Mouse (Mus musculus): ENCODE results near the gene Amigo1. TPM values are rescaled to one million over a fixed set of nuclear protein-coding genes. Genes with fewer than 3 reads are reported as not detected.
"Not testable (repeated sequence)": the region's sequence is repeated elsewhere in the genome, so short reads cannot be mapped to it uniquely, and the experiment has no call there.

The Amigo1 gene
- total RNA-seq, 4 experiments from 2014 or later, result 61.9 to 71.8 (median 68.3) TPM

DNA sequence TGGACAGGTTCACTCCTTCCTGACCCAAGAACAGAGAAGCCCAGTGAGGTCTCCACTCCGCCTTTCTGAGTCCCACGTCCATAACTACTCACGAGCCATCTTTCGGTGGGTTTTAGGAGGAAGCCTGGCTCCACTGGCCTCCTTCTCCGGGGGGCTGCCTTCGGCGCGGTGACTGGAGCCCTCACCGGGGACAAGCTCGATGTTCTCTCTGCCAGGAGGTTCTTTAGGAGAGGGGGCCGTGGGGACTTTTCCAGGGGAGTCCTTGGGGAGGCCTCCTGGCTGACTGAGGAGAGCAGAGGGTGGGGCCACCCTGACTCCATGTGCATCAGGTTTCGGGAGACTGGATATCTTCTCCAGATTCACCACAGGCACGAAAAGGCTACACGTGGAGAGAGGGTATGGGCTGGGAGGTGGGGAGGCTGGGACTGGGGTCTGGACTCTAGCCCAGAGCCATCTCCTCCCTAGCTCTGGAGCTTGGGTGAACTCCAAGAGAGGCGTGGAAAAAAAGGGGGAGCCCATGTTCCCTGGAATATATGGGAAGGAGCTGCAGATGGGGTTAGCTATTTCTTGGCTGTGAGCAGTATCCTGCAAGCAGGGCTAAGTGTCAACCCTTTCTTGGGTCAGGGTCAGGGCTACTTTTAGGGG, 20.7 kb downstream of the Amigo1 start:
- peak in 1 of 2 experiments; percentile 17 for DNase-seq (ENCODE audit: low spot score in 2 of 2)

DNA sequence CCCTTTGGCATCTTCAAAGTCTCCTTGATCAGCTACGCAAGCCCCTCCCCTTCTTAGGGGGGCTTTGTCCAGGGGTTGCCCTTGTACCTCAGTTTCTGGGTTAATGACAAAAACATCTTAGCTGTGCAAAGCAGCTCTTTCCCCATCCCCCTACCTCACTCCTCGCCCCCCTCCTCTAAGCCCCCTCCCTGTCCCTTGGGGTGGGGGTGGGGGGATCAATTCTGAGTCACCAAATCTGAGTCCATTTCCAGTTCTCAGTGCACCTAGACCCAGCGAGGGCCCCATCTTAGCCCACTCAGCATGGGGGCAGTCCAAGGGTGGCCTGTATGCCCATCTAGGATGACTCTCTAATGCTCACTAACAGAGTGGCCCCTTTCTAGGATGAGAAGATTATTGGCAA, 22.9 kb downstream of the Amigo1 start:
- no peak for DNase-seq (ENCODE audit: low spot score in 2 of 2)

GRCm38 (mm10) chr3:108209536-108209935, 23.4 kb downstream of the Amigo1 start:
- peak in 1 of 2 experiments; percentile 14 for DNase-seq (ENCODE audit: low spot score in 2 of 2)

- peak; percentile 94 for DNase-seq (ENCODE audit: low spot score in 2 of 2)
These were observed 24.0 kb downstream of the Amigo1 start for GRCm38 (mm10) chr3:108209946-108210770.

GRCm38 (mm10) chr3:108210771-108211139, 24.6 kb downstream of the Amigo1 start, which contains the start of gene Atxn7l2:
TSS of gene Atxn7l2 (minus strand) at chr3:108210934.
- DNase-seq (ENCODE audit: low spot score in 2 of 2), result no peak

- peak in 1 of 2 experiments; percentile 44 for DNase-seq (ENCODE audit: low spot score in 2 of 2)
These were observed 25.7 kb downstream of the Amigo1 start for GRCm38 (mm10) chr3:108211845-108212244.

- no peak for DNase-seq (ENCODE audit: low spot score in 2 of 2)
These were observed 26.3 kb downstream of the Amigo1 start for GRCm38 (mm10) chr3:108212406-108212805.

DNA sequence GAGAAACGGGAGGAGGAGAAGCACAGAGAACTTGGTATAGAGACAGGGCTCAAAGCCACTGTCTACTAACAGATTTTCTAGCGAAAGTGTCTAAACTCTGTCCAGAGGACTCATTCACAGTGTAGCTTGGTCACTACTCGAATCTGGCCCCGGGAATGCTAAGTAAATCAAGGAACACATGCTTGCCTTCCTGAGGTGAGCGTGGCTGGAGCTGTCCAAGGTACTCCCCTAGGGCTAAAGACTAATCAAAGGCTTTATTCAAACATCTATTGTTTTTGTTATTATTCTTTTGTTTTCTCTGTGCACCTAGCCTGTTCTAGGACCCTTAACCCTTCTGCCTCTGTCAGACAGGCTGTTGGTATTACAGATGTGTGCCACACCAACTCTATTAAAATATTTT, 28.6 kb downstream of the Amigo1 start:
- DNase-seq (ENCODE audit: low spot score in 2 of 2), result no peak

DNA sequence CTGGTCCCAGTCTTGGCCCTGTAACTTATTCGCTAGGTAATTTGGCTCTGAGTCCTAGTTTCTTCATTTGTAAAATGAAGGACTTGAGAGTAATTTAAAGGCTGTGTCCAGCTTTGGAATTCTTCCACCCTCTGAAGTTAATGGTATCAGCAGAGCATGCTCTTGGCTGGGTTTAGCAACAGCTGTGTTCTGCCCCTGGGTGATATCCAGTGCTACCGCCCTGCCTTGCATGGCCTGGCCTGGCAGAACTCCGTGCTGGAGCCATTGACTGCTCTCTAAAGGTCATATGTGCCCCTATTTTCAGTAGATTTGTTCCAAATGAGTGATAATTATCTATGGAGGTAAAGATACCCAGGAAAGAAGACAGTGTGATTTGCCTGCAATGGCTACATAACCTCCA, 34.5 kb downstream of the Amigo1 start:
- no peak for DNase-seq (ENCODE audit: low spot score in 2 of 2)

- DNase-seq (ENCODE audit: low spot score in 2 of 2), result no peak
These were observed 39.8 kb downstream of the Amigo1 start for GRCm38 (mm10) chr3:108225711-108226557.

GRCm38 (mm10) chr3:108226558-108227350, 40.6 kb downstream of the Amigo1 start, which contains the start of gene Sypl2:
TSS of gene Sypl2 (minus strand) at chr3:108226648.
- DNase-seq (ENCODE audit: low spot score in 2 of 2), result no peak

DNA sequence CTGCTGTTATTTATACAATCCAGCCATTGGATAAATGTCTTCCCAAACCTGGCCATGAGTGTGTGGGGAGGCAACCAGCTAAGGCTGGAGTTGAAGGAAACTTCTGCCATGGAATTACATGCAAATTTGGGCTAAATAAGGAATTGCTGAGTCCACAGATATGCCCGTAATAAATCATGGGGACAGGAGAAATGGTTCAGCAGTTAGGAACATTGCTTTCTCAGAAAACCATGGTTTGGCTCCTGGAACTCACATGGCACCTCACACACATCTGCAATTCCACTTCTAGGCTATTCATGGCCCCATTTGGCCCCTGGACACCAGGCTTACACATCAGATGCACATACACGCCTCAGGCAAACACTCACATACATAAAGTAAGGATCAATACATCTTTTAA, 41.4 kb downstream of the Amigo1 start:
- no peak for DNase-seq (ENCODE audit: low spot score in 2 of 2)

DNA sequence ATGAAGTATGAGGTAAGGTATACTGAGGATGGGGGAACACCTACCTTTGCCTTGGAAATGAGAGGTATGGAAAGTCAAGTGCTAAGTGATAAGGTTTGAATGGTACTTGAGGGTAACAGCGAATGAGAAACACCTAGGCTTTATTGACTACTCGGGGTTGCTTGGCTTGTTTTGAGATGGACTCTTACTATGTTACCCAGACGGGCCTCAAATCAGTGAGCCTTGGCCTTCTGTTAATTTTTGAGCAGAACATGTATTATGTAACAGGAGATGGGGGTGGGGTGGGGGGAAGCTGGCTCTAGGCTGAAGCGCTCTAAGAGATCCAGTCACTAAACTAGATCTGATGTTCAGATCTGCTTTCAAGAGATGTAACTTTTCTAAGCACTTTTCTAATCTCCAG, 45.5 kb downstream of the Amigo1 start:
- no peak for DNase-seq (ENCODE audit: low spot score in 2 of 2)

GRCm38 (mm10) chr3:108237474-108238102, 51.5 kb downstream of the Amigo1 start:
- not testable (repeated sequence) for DNase-seq (ENCODE audit: low spot score in 2 of 2)

DNA sequence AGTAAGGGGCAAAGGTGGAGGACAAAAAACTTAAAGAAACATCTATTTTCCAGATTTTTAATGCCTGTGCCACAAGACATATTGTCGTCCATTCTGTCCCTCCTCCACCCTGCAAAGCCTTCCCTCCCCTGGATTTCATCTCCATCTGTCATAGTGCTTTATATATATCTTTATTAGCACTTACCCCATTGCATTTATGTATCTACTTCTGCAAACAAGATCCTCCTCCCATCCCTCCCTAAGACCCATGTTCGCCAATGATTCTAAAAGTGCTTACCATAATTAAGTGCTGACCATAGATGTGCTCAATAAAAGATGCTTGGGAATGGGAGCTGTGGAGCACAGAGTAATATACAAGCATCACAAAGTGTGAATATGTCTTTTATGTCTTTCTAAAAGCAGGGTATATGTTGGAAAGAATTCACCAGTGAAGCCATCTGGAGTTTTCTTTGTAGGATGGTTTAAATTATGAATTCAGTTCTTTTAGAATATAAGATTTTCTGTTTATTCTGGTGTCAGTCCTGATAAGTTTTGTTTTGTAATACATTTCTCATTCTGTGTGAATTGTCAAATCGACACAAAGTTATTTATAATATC, 55.2 kb downstream of the Amigo1 start:
- no peak for DNase-seq (ENCODE audit: low spot score in 2 of 2)

Other genes with a start within 250 kb of the Amigo1 start
- gene Gstm6, start 242.6 kb upstream of the Amigo1 start, total RNA-seq (2022), result 10 to 100 TPM; 15.9 to 20.0 (median 17.4) TPM
- not detected for gene Gstm3, start 217.1 kb upstream of the Amigo1 start, total RNA-seq (2022)
- gene Gstm2, start 199.9 kb upstream of the Amigo1 start, total RNA-seq (2022), result 1 to 10 TPM; 3.1 to 5.0 (median 4.0) TPM
- gene Gstm1, start 168.4 kb upstream of the Amigo1 start, total RNA-seq (2022), result 100 to 1,000 TPM; 329 to 421 (median 351) TPM
- 10 to 100 TPM; 11.1 to 14.4 (median 13.4) TPM for gene Gstm4, start 141.4 kb upstream of the Amigo1 start, total RNA-seq (2022)
- gene Ampd2, start 99.7 kb upstream of the Amigo1 start, total RNA-seq (2022), result 10 to 100 TPM; 64.2 to 82.5 (median 74.0) TPM
- gene Gnat2, start 93.5 kb upstream of the Amigo1 start, total RNA-seq (2022), result under 1 TPM in 1 of 4 experiments, not detected in 3; 0.61 TPM
- gene Gnai3, start 40.2 kb upstream of the Amigo1 start, total RNA-seq (2022), result 10 to 100 TPM; 27.5 to 31.1 (median 30.1) TPM
- 10 to 100 TPM; 15.8 to 17.2 (median 17.0) TPM for gene Gpr61, start 31.5 kb upstream of the Amigo1 start, total RNA-seq (2022)
- 10 to 100 TPM; 15.7 to 21.2 (median 18.9) TPM for gene Cyb561d1, start 14.9 kb downstream of the Amigo1 start, total RNA-seq (2022)
- 10 to 100 TPM; 23.1 to 36.3 (median 29.6) TPM for gene Atxn7l2, start 24.6 kb downstream of the Amigo1 start, total RNA-seq (2022)
- gene Sypl2, start 40.3 kb downstream of the Amigo1 start, total RNA-seq (2022), result 1 to 10 TPM; 2.1 to 3.8 (median 2.8) TPM
- 10 to 100 TPM; 75.1 to 78.6 (median 77.7) TPM for gene Psma5, start 70.6 kb downstream of the Amigo1 start, total RNA-seq (2022)
- 100 to 1,000 TPM; 329 to 381 (median 353) TPM for gene Sort1, start 97.7 kb downstream of the Amigo1 start, total RNA-seq (2022)
- 1 to 10 TPM in 2 of 4 experiments, under 1 TPM in 2; 0.52 to 1.8 (median 0.83) TPM for gene Mybphl, start 178.6 kb downstream of the Amigo1 start, total RNA-seq (2022)
- gene Psrc1, start 197.5 kb downstream of the Amigo1 start, total RNA-seq (2022), result 10 to 100 TPM; 17.0 to 27.2 (median 22.9) TPM
- gene Celsr2, start 229.2 kb downstream of the Amigo1 start, total RNA-seq (2022), result 100 to 1,000 TPM; 170 to 179 (median 172) TPM